Mouse (Mus musculus) heart, embryonic 16.5 days (tissue): ENCODE measurements around the gene Ptgr1. TPM values are rescaled to one million over a fixed set of nuclear protein-coding genes. Genes with fewer than 3 reads are reported as not detected.

Experiments used
- ATAC-seq: fragments of 200-750 bp; cut with Nextera tagmentation; replicated peaks from 2 replicates; pipeline ENCODE4 v1.8.0; 2017; ENCODE audit warnings: moderate number of reproducible peaks; ENCODE audit not compliant: insufficient read depth, low FRiP score; ENCODE audit errors: extremely low read depth
- H3K27ac ChIP-seq: fragments of 300-500 bp; sonication (generic); 2 replicates; pipeline ENCODE4 v1.5.1; 2014; ENCODE audit warnings: mild to moderate bottlenecking, low read length, control low read depth, moderate library complexity
- H3K27me3 ChIP-seq: fragments of 300-500 bp; sonication (generic); 2 replicates; pipeline ENCODE4 v1.6.1; 2014; ENCODE audit warnings: low read length, mixed read lengths; ENCODE audit not compliant: control insufficient read depth, insufficient read depth
- H3K36me3 ChIP-seq: fragments of 300-500 bp; sonication (generic); 2 replicates; pipeline ENCODE4 v1.6.1; 2014; ENCODE audit not compliant: control insufficient read depth, insufficient read depth
- H3K4me1 ChIP-seq: fragments of 300-500 bp; sonication (generic); 2 replicates; pipeline ENCODE4 v1.6.1; 2014; ENCODE audit warnings: low read length, mixed read lengths; ENCODE audit not compliant: control insufficient read depth, insufficient read depth
- H3K4me2 ChIP-seq: fragments of 300-500 bp; sonication (generic); 2 replicates; pipeline ENCODE4 v1.6.1; 2014; ENCODE audit warnings: low read depth, mild to moderate bottlenecking, control low read depth, low read length
- H3K4me3 ChIP-seq: fragments of 300-500 bp; sonication (generic); 2 replicates; pipeline ENCODE4 v1.5.1; 2014; ENCODE audit warnings: mild to moderate bottlenecking, control low read depth, low read length
- H3K9ac ChIP-seq: fragments of 300-500 bp; sonication (generic); 2 replicates; pipeline ENCODE4 v1.6.1; 2014; ENCODE audit warnings: low read length, control low read depth
- H3K9me3 ChIP-seq: fragments of 300-500 bp; sonication (generic); replicated peaks from 2 replicates; pipeline ENCODE4 v1.6.1; 2016; ENCODE audit warnings: low read length; ENCODE audit not compliant: control insufficient read depth
- WGBS: fragments of 180-500 bp; shearing (Covaris S2); extraction: QIAGEN DNeasy Blood & Tissue Kit; methylation state at CpG from one replicate; pipeline ENCODE4 v1.1.7; 2014; 5-methylcytosine and 5-hydroxymethylcytosine counted together
- polyA plus RNA-seq: library from polyadenylated mRNA; unstranded; fragments of >200 nt; fragmentation: Nextera tagmentation; extraction: Ambion mirVana; gene quantifications from 2 replicates; pipeline ENCODE4 v1.2.1, GENCODE M21; 2015

Ptgr1 gene
- polyA plus RNA-seq, 1 experiment from 2014 or later, result 16.1 TPM

DNA sequence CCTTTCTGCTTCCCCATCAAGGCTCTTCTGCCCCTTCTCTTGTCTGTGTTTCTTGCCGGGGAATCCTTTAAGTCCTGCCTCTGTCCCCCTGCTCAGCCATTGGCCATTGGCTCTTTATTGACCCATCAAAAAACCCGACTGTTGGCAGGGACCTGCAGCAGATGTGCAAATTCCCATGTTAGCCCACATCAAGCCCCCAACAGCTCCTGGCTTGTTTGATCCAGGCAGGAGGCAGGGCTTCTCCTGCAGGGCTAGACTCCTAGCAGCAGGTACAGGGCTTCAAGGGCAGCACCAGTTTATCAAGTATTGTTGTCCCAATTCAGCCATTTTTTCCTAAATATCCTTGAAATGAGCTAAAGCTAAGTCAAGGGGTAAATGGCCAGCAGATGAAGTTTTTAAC is 60.8 kb downstream of the Ptgr1 start:
- no peak for ATAC-seq
- H3K4me1 ChIP-seq, result no peaks in the 10 kb centered on the region
- no peaks in the 10 kb centered on the region for H3K27me3 ChIP-seq
- WGBS, result 42% methylated on average over 2 of the region's 2 CpGs
- H3K9me3 ChIP-seq, result no peaks in the 10 kb centered on the region
- H3K9ac ChIP-seq, result no peak overlapping the region
- no peak overlapping the region for H3K4me2 ChIP-seq
- H3K36me3 ChIP-seq, result no peaks in the 10 kb centered on the region
- H3K27ac ChIP-seq, result no peak overlapping the region
- no peak overlapping the region for H3K4me3 ChIP-seq

DNA sequence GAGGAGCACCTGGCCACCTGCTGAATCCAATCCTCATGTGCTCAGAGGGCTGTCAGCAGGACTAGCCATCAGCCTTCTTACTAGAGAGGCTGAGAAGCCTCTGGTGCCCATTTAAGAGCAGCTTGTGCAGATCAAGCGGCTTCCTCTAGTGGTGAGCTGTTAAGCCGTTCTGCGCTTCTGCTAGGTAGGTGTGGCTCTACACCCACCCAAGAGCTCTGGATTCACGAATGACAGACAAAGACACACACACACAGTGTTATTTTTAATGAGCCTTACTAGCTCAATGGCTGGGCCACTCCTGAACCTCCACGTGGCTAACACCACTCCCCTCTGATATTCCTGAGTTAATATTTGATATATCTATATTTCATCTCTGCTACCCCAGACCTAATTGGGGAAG is 61.3 kb downstream of the Ptgr1 start:
- H3K27me3 ChIP-seq, result no peaks in the 10 kb centered on the region
- H3K9ac ChIP-seq, result no peak overlapping the region
- no peak overlapping the region for H3K27ac ChIP-seq
- WGBS, result 33% methylated on average over 5 of the region's 5 CpGs
- ATAC-seq, result no peak
- no peak overlapping the region for H3K4me3 ChIP-seq
- no peak overlapping the region for H3K4me2 ChIP-seq
- no peaks in the 10 kb centered on the region for H3K9me3 ChIP-seq
- no peaks in the 10 kb centered on the region for H3K4me1 ChIP-seq
- no peaks in the 10 kb centered on the region for H3K36me3 ChIP-seq

DNA sequence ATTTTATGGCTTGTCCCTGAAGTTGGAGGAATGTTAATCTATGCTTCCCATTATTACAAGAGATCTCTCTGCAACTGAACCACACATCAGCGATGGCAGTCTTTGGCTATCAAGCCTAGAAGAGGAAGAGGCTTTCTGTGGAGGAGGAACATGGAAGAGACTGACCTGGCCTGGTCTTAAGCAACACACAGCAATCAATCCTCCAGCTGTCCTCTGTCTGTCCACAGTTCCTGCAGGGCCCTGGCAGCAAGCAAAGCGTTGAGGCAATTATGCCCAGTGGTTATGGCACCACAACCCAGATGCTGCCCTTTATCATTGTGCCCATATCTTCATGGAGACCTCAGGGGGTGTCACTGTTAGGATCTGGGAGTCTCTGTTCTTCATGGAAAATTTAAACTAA is 63.0 kb downstream of the Ptgr1 start:
- Histone ChIP-seq H3K36me3 (no peaks in the 10 kb centered on the region), H3K27me3 (no peaks in the 10 kb centered on the region), H3K9ac (no peak overlapping the region), H3K9me3 (no peaks in the 10 kb centered on the region), H3K27ac (no peak overlapping the region), H3K4me2 (no peak overlapping the region), H3K4me3 (no peak overlapping the region), H3K4me1 (no peaks in the 10 kb centered on the region)
- no peak for ATAC-seq
- 59% methylated on average over 2 of the region's 2 CpGs for WGBS

Other genes starting within 250 kb of the Ptgr1 start
- gene Olfr267, start 199.4 kb downstream of the Ptgr1 start, polyA plus RNA-seq, result not detected in 2 replicates
- gene Ecpas, start 74.4 kb downstream of the Ptgr1 start, polyA plus RNA-seq, result 21.2 and 27.1 TPM in 2 replicates
- 0.06 TPM in 1 of 2 replicates, not detected in the other for gene Zkscan16, start 43.5 kb downstream of the Ptgr1 start, polyA plus RNA-seq
- 7.9 and 9.6 TPM in 2 replicates for gene Dnajc25, start 7.9 kb upstream of the Ptgr1 start, polyA plus RNA-seq
- gene Gm20503, start 16.1 kb upstream of the Ptgr1 start, polyA plus RNA-seq, result 8.2 and 12.4 TPM in 2 replicates
- gene Gng10, start 48.0 kb upstream of the Ptgr1 start, polyA plus RNA-seq, result 34.2 and 40.9 TPM in 2 replicates
- not detected in 2 replicates for gene AI481877, start 151.9 kb upstream of the Ptgr1 start, polyA plus RNA-seq
- gene Ugcg, start 202.1 kb upstream of the Ptgr1 start, polyA plus RNA-seq, result 6.6 and 8.0 TPM in 2 replicates